Mouse (Mus musculus) lung, postnatal 0 days (tissue): ENCODE results near the gene Dcbld2.

Experiments
- CTCF ChIP-seq: IDR thresholded peaks from 2 replicates; pipeline ENCODE4 v1.5.1; 2016; ENCODE audit warnings: antibody characterized with exemption, mild to moderate bottlenecking
- EP300 ChIP-seq: IDR thresholded peaks from 2 replicates; pipeline ENCODE4 v1.6.1; 2016; ENCODE audit warnings: antibody characterized with exemption, mild to moderate bottlenecking, control low read depth

DNA sequence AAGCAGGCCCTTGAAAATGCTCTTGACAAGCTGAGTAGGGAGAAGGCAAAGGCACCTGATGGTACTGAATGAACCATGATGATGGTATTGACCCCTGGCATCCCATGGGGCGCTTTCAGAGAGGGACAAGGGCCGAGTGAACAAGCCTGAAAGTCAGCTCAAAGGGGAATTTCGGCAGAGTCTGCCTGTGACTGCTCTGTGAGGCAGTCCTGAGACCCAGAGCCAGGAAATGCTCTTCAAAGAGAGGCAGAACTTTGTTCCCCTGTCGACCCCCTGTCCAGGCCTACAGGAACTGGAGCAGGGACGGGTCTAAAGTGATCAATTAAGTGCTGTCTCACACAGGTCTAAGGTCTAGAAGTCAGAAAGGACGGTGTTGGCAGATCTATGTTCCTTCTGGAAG lies 105.5 kb downstream of the Dcbld2 start:
- no peak for TF ChIP-seq CTCF
- TF ChIP-seq EP300: no peak
